Comparison of ENCODE assay signal across 26 mouse cellular contexts in genomic region chr5:13066942-13067341, GRCm38 (mm10).
"Had no signal": no experiment of that assay in that cellular context is flagged by ENCODE, and none has a peak within 500 bp of the region (broad histone marks: within the 10 kb centered on the region; RNA-seq: fewer than 3 reads in every experiment).

No protein-coding gene starts in this region.

- H3K4me1 ChIP-seq: heart, embryonic 13.5 days; heart, embryonic 15.5 days; hindbrain, embryonic 13.5 days; hindbrain, embryonic 15.5 days; kidney, embryonic 15.5 days; liver, embryonic 13.5 days had no signal

- ATAC-seq: hindbrain, postnatal 0 days; intestine, embryonic 16.5 days had no signal

- H3K4me2 ChIP-seq: heart, embryonic 11.5 days; heart, embryonic 13.5 days; heart, embryonic 15.5 days; hindbrain, embryonic 13.5 days; hindbrain, embryonic 15.5 days; kidney, embryonic 15.5 days; liver, embryonic 11.5 days; liver, embryonic 13.5 days had no signal

- H3K4me3 ChIP-seq: heart, adult 2 months; heart, embryonic 13.5 days; heart, embryonic 15.5 days; hindbrain, embryonic 13.5 days; hindbrain, embryonic 15.5 days; kidney, embryonic 15.5 days; liver, embryonic 13.5 days had no signal

- H3K27ac ChIP-seq: heart, adult 2 months; heart, embryonic 13.5 days; heart, embryonic 15.5 days; hindbrain, embryonic 13.5 days; hindbrain, embryonic 15.5 days; hindbrain, postnatal 0 days; kidney, embryonic 15.5 days; kidney, postnatal 0 days; liver, embryonic 13.5 days had no signal

- H3K9ac ChIP-seq: heart, embryonic 13.5 days; heart, embryonic 15.5 days; hindbrain, embryonic 13.5 days; hindbrain, embryonic 15.5 days; kidney, embryonic 15.5 days; liver, embryonic 13.5 days had no signal

- H3K27me3 ChIP-seq: heart, embryonic 13.5 days; heart, embryonic 15.5 days; hindbrain, embryonic 13.5 days; hindbrain, embryonic 15.5 days; kidney, embryonic 15.5 days; liver, embryonic 13.5 days had no signal

- H3K36me3 ChIP-seq: heart, embryonic 13.5 days; heart, embryonic 15.5 days; hindbrain, embryonic 13.5 days; hindbrain, embryonic 15.5 days; kidney, embryonic 15.5 days; liver, embryonic 13.5 days had no signal

- H3K9me3 ChIP-seq: heart, embryonic 13.5 days; heart, embryonic 15.5 days; hindbrain, embryonic 13.5 days; hindbrain, embryonic 15.5 days; kidney, embryonic 15.5 days; liver, embryonic 13.5 days had no signal

- DNase-seq: gastrocnemius, postnatal 14 days; gastrocnemius, postnatal 36 days; heart, adult 11 months; heart, adult 2 months; heart, postnatal 14 days; heart, postnatal 36 days; kidney, adult 11 months; kidney, adult 2 months; kidney, adult 9 months; kidney, postnatal 14 days; kidney, postnatal 36 days; layer of hippocampus, adult 9-11 months; layer of hippocampus, postnatal 36 days; left cerebral cortex, postnatal 4 days; liver; liver, embryonic 13.5 days had no signal
